8 mouse cellular contexts compared by ENCODE assay signal in the genomic region with DNA sequence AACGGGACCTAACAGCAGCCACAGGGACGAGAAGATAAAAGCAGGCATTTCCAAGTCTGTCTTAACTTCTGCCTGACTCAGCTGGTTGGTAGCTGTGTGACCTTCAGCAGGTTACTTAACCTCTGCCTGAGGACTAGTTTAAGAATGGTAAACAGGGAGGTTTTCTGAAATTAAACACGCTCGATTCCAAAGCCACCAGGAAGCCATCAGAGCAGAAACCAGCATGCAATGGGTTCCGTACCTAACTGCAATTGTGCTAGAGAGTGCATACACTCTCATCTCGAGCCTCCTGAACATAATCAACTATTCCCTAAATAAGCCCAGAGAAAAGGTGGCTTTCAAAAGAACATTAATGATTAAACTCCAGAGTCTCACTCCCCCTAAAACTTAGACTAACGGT. TPM values are rescaled to one million over a fixed set of nuclear protein-coding genes. Genes with fewer than 3 reads are reported as not detected.
DNase-seq lines count a peak whose midpoint lies in the region; ATAC-seq lines count a peak whose summit lies in the region.

No protein-coding gene starts in this region.

- DNase-seq in forebrain, embryonic 10.5 days (ENCODE audit: extremely low spot score, low spot score): no peak
- no peak for DNase-seq in liver, embryonic 11.5 days (ENCODE audit: low spot score)
- no peak for DNase-seq in urinary bladder, adult 18-20 months (ENCODE audit: low spot score in 2 of 2)
- DNase-seq in cerebellum, adult 9-11 months: no peak

- 36% methylated on average over 7 of the region's 7 CpGs for WGBS in forebrain, embryonic 10.5 days
- WGBS in forebrain, embryonic 15.5 days: 35% methylated on average over 7 of the region's 7 CpGs
- 26% methylated on average over 7 of the region's 7 CpGs for WGBS in liver, embryonic 11.5 days

- H3K36me3 ChIP-seq in forebrain, embryonic 10.5 days (replicated peaks): no peaks in the 10 kb centered on the region; the same call in 1 of the 2 replicates
- no peaks in the 10 kb centered on the region for H3K36me3 ChIP-seq in forebrain, embryonic 15.5 days
- no peaks in the 10 kb centered on the region for H3K36me3 ChIP-seq in megakaryocyte, embryonic 14.5 days (replicated peaks; ENCODE audit: low read length)
- H3K36me3 ChIP-seq in liver, embryonic 11.5 days (ENCODE audit: control insufficient read depth, insufficient read depth, low read length): no peaks in the 10 kb centered on the region

- peaks cover 59% of the 10 kb centered on the region for H3K4me1 ChIP-seq in forebrain, embryonic 10.5 days
- H3K4me1 ChIP-seq in forebrain, embryonic 15.5 days: peaks cover 17% of the 10 kb centered on the region
- H3K4me1 ChIP-seq in megakaryocyte, embryonic 14.5 days: peaks cover 23% of the 10 kb centered on the region
- peaks cover 5% of the 10 kb centered on the region for H3K4me1 ChIP-seq in liver, embryonic 11.5 days (replicated peaks; ENCODE audit: control insufficient read depth, insufficient read depth, low read length)

- no peak for ATAC-seq in forebrain, embryonic 15.5 days (replicated peaks)
- ATAC-seq in megakaryocyte, adult 5-6 weeks (ENCODE audit: poor library complexity, severe bottlenecking): no peak
- ATAC-seq in liver, embryonic 11.5 days (replicated peaks; ENCODE audit: low FRiP score): no peak
- ATAC-seq in monocyte, adult 5-6 weeks (replicated peaks; ENCODE audit: insufficient number of reproducible peaks, low FRiP score, low TSS enrichment, poor library complexity, severe bottlenecking): no peak

- peaks cover 45% of the 10 kb centered on the region for H3K27me3 ChIP-seq in forebrain, embryonic 10.5 days (ENCODE audit: poor library complexity, severe bottlenecking)
- peaks cover 8% of the 10 kb centered on the region; the same call in 1 of the 2 replicates for H3K27me3 ChIP-seq in forebrain, embryonic 15.5 days
- peaks cover 87% of the 10 kb centered on the region for H3K27me3 ChIP-seq in megakaryocyte, embryonic 14.5 days (replicated peaks)
- peaks cover 38% of the 10 kb centered on the region for H3K27me3 ChIP-seq in liver, embryonic 11.5 days (replicated peaks; ENCODE audit: control insufficient read depth, insufficient read depth, low read length)

- peak overlapping the region; percentile 76 for H3K4me3 ChIP-seq in forebrain, embryonic 10.5 days
- no peak overlapping the region for H3K4me3 ChIP-seq in forebrain, embryonic 15.5 days
- H3K4me3 ChIP-seq in megakaryocyte, embryonic 14.5 days (replicated peaks): peak overlapping the region; percentile 87
- peak overlapping the region; percentile 57 for H3K4me3 ChIP-seq in liver, embryonic 11.5 days (ENCODE audit: low read depth, low read length)

- H3K9me3 ChIP-seq in forebrain, embryonic 10.5 days: no peaks in the 10 kb centered on the region
- H3K9me3 ChIP-seq in forebrain, embryonic 15.5 days: no peaks in the 10 kb centered on the region
- H3K9me3 ChIP-seq in megakaryocyte, embryonic 14.5 days: no peaks in the 10 kb centered on the region
- H3K9me3 ChIP-seq in liver, embryonic 11.5 days (ENCODE audit: control insufficient read depth, low read length): no peaks in the 10 kb centered on the region

- no peak overlapping the region for H3K9ac ChIP-seq in forebrain, embryonic 15.5 days (replicated peaks)
- peak overlapping the region; percentile 23; the same call in 1 of the 2 replicates for H3K9ac ChIP-seq in liver, embryonic 11.5 days (ENCODE audit: low read depth, low read length)

- no peak overlapping the region for H3K27ac ChIP-seq in forebrain, embryonic 10.5 days
- H3K27ac ChIP-seq in forebrain, embryonic 15.5 days (replicated peaks): no peak overlapping the region
- no peak overlapping the region for H3K27ac ChIP-seq in liver, embryonic 11.5 days (ENCODE audit: low read depth, low read length)

- H3K4me2 ChIP-seq in forebrain, embryonic 15.5 days (replicated peaks): no peak overlapping the region
- H3K4me2 ChIP-seq in liver, embryonic 11.5 days: peak overlapping the region; percentile 65

RNA-seq across cellular contexts. Expression of a gene that starts 2.0 kb away (rescaled TPM):
- polyA plus RNA-seq in forebrain, embryonic 10.5 days (2016; fragmentation: Nextera tagmentation; extraction: Ambion mirVana): 19.6 and 22.7 TPM in 2 replicates
- 6.1 and 6.4 TPM in 2 replicates for polyA plus RNA-seq in forebrain, embryonic 15.5 days (2015; fragmentation: Nextera tagmentation; extraction: Ambion mirVana)
- 0.78 and 6.1 TPM in 2 replicates for polyA plus RNA-seq in megakaryocyte, embryonic 14.5 days (2012; ENCODE audit: insufficient read depth, low replicate concordance)
- total RNA-seq in megakaryocyte, adult 5-6 weeks (2015): 0.76 and 0.82 TPM in 2 replicates
- 0.49 and 0.88 TPM in 2 replicates for total RNA-seq in megakaryocyte, adult 5-6 weeks (2017)
- polyA plus RNA-seq in liver, embryonic 11.5 days (2014; fragmentation: Nextera tagmentation; extraction: Ambion mirVana): 38.9 and 39.2 TPM in 2 replicates
- 14.1 to 26.0 TPM (median 16.6 TPM) in 3 replicates for total RNA-seq in monocyte, adult 5-6 weeks (2017)

RNA-seq across cellular contexts. Expression of a gene that starts 15.0 kb away (rescaled TPM):
- 57.9 and 59.5 TPM in 2 replicates for polyA plus RNA-seq in forebrain, embryonic 10.5 days (2016; fragmentation: Nextera tagmentation; extraction: Ambion mirVana)
- polyA plus RNA-seq in forebrain, embryonic 15.5 days (2015; fragmentation: Nextera tagmentation; extraction: Ambion mirVana): 76.6 and 82.2 TPM in 2 replicates
- 63.1 and 105 TPM in 2 replicates for polyA plus RNA-seq in megakaryocyte, embryonic 14.5 days (2012; ENCODE audit: insufficient read depth, low replicate concordance)
- total RNA-seq in megakaryocyte, adult 5-6 weeks (2015): 50.9 and 52.3 TPM in 2 replicates
- 14.9 and 20.2 TPM in 2 replicates for total RNA-seq in megakaryocyte, adult 5-6 weeks (2017)
- polyA plus RNA-seq in liver, embryonic 11.5 days (2014; fragmentation: Nextera tagmentation; extraction: Ambion mirVana): 49.1 and 52.8 TPM in 2 replicates
- total RNA-seq in monocyte, adult 5-6 weeks (2017): 17.0 to 30.1 TPM (median 24.9 TPM) in 3 replicates

RNA-seq across cellular contexts. Expression of a gene that starts 19.0 kb away (rescaled TPM):
- polyA plus RNA-seq in forebrain, embryonic 10.5 days (2016; fragmentation: Nextera tagmentation; extraction: Ambion mirVana): 2.0 and 3.0 TPM in 2 replicates
- polyA plus RNA-seq in forebrain, embryonic 15.5 days (2015; fragmentation: Nextera tagmentation; extraction: Ambion mirVana): 6.0 and 6.9 TPM in 2 replicates
- 2.4 TPM in 1 of 2 replicates, not detected in the other for polyA plus RNA-seq in megakaryocyte, embryonic 14.5 days (2012; ENCODE audit: insufficient read depth, low replicate concordance)
- total RNA-seq in megakaryocyte, adult 5-6 weeks (2015): not detected in 2 replicates
- not detected in 2 replicates for total RNA-seq in megakaryocyte, adult 5-6 weeks (2017)
- 4.4 and 7.4 TPM in 2 replicates for polyA plus RNA-seq in liver, embryonic 11.5 days (2014; fragmentation: Nextera tagmentation; extraction: Ambion mirVana)
- total RNA-seq in monocyte, adult 5-6 weeks (2017): 4.9 TPM in 1 of 3 replicates, not detected in the others

RNA-seq across cellular contexts. Expression of a gene that starts 31.8 kb away (rescaled TPM):
- not detected in 2 replicates for polyA plus RNA-seq in forebrain, embryonic 10.5 days (2016; fragmentation: Nextera tagmentation; extraction: Ambion mirVana)
- not detected in 2 replicates for polyA plus RNA-seq in forebrain, embryonic 15.5 days (2015; fragmentation: Nextera tagmentation; extraction: Ambion mirVana)
- not detected in 2 replicates for polyA plus RNA-seq in megakaryocyte, embryonic 14.5 days (2012; ENCODE audit: insufficient read depth, low replicate concordance)
- total RNA-seq in megakaryocyte, adult 5-6 weeks (2015): not detected in 2 replicates
- total RNA-seq in megakaryocyte, adult 5-6 weeks (2017): not detected in 2 replicates
- polyA plus RNA-seq in liver, embryonic 11.5 days (2014; fragmentation: Nextera tagmentation; extraction: Ambion mirVana): not detected in 2 replicates
- 0.68 TPM in 1 of 3 replicates, not detected in the others for total RNA-seq in monocyte, adult 5-6 weeks (2017)

RNA-seq across cellular contexts. Expression of a gene that starts 36.8 kb away (rescaled TPM):
- not detected in 2 replicates for polyA plus RNA-seq in forebrain, embryonic 10.5 days (2016; fragmentation: Nextera tagmentation; extraction: Ambion mirVana)
- polyA plus RNA-seq in forebrain, embryonic 15.5 days (2015; fragmentation: Nextera tagmentation; extraction: Ambion mirVana): 0.94 and 1.1 TPM in 2 replicates
- not detected in 2 replicates for polyA plus RNA-seq in megakaryocyte, embryonic 14.5 days (2012; ENCODE audit: insufficient read depth, low replicate concordance)
- total RNA-seq in megakaryocyte, adult 5-6 weeks (2015): not detected in 2 replicates
- total RNA-seq in megakaryocyte, adult 5-6 weeks (2017): not detected in 2 replicates
- 0.14 and 0.32 TPM in 2 replicates for polyA plus RNA-seq in liver, embryonic 11.5 days (2014; fragmentation: Nextera tagmentation; extraction: Ambion mirVana)
- not detected in 3 replicates for total RNA-seq in monocyte, adult 5-6 weeks (2017)
